Mouse (Mus musculus): ENCODE results near the gene Tph2.

DNA sequence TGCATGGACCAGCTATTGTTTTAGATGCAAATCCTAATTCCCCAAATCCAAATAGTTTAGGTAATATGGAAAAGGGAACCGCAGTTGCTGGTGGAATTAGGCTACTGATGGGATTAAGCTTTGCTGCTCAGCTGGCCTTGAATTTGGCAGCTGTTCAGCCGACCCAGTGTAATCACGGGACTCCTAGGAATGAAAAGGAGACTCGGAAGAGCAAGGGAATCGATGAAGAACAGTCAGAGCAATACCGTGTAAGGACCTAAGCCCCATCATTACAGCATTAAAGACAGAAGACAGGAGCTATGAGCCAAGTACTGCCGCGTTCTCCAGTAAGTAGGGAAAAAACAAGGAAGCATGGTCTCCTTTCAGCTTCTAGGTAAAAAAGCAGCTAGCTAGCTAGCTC, 134.6 kb downstream of the Tph2 start:
- no peak for TF ChIP-seq POLR2A (IDR thresholded peaks at IDR 0.05; ENCODE audit: insufficient read length, low read depth)
- TF ChIP-seq REST (IDR thresholded peaks at IDR 0.05; ENCODE audit: insufficient read depth, insufficient read length), result no peak
- TF ChIP-seq TCF3 (IDR thresholded peaks at IDR 0.05; ENCODE audit: insufficient read length, low read depth), result no peak
- no peak for TF ChIP-seq MYOD1 (IDR thresholded peaks at IDR 0.05; ENCODE audit: control insufficient read depth in 1 of 3, insufficient read length in 2 of 3, low read depth in 2 of 3)
- TF ChIP-seq MAX (IDR thresholded peaks at IDR 0.05; ENCODE audit: low read depth), result no peak
- no peak for TF ChIP-seq TCF12 (IDR thresholded peaks at IDR 0.05; ENCODE audit: insufficient read depth, poor library complexity, severe bottlenecking)
- no peak for TF ChIP-seq SRF (IDR thresholded peaks at IDR 0.05; ENCODE audit: control insufficient read depth, insufficient read length, low read depth)
- TF ChIP-seq E2F4 (IDR thresholded peaks at IDR 0.05; ENCODE audit: insufficient read depth), result no peak
- no peak for TF ChIP-seq CEBPB (IDR thresholded peaks at IDR 0.05; ENCODE audit: insufficient read depth, poor library complexity, severe bottlenecking)
- no peak for TF ChIP-seq POLR2AphosphoS2 (IDR thresholded peaks at IDR 0.05; ENCODE audit: insufficient read length, low read depth)
- no peak for TF ChIP-seq MYOG (IDR thresholded peaks at IDR 0.05; ENCODE audit: control insufficient read depth in 1 of 3, insufficient read depth in 1 of 3, insufficient read length in 2 of 3, low read depth in 2 of 3)
